In the genomic region with DNA sequence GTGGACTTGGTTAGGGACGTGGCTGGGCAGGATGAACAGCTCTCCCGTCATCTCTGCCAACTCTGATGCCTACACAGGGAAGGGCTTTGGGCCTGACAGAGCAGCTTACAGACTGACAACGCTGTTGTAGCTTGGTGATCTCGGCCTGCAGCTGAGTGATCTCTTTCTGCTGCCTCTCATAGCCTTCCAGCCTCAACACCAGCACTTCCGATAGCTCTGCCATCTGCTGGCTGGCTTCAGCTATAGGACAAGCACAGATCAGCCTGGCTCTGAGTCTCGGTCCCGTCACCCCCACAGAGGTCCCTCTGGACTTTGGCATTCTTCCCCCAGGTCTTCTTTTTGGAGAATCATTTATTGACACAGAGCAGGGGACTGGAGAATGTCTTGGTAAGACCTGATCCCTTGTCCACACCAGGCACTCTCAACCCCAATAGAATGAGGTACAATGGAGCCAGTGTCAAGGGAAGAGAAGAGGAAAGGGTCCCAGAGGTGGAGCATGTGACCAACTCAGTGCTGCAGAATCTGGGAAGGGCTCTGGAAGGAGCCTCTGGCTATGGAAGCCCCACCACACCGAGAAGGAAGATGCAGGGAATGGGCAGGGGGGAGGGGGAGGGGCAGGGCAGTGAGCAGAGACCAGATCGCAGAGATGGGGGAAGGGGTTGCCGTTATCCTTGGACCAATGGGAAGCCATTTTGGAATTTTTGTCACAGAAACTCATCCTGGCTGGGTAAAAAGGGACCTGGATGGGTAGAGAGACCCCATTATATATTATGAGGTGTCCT, we compare ENCODE assay signal across 9 mouse cellular contexts. TPM values are rescaled to one million over a fixed set of nuclear protein-coding genes. Genes with fewer than 3 reads are reported as not detected.
DNase-seq lines count a peak whose midpoint lies in the region; ATAC-seq and TF ChIP-seq lines count a peak whose summit lies in the region.
"Had no signal": no experiment of that assay in that cellular context is flagged by ENCODE, and none has a peak within 500 bp of the region (broad histone marks: within the 10 kb centered on the region; RNA-seq: fewer than 3 reads in every experiment).

No protein-coding gene starts in this region.

- peak; percentile 47 for TF ChIP-seq CTCF in liver, postnatal 0 days (IDR thresholded peaks at IDR 0.05; ENCODE audit: low read depth)

- H3K4me3 ChIP-seq in forebrain, embryonic 14.5 days (ENCODE audit: low read depth, low read length): no peak overlapping the region
- no peak overlapping the region for H3K4me3 ChIP-seq in forebrain, embryonic 11.5 days (ENCODE audit: low read depth, low read length)
- H3K4me3 ChIP-seq in liver, postnatal 0 days (ENCODE audit: low read depth, low read length): no peak overlapping the region
- no peak overlapping the region for H3K4me3 ChIP-seq in liver, embryonic 12.5 days

- DNase-seq in forebrain, embryonic 14.5 days (ENCODE audit: low spot score): peak; percentile 57
- no peak for DNase-seq in forebrain, embryonic 11.5 days (ENCODE audit: low spot score)
- DNase-seq in liver, postnatal 0 days: no peak
- peak; percentile 41 for DNase-seq in cerebellum, adult 9-10 months
- DNase-seq in kidney, postnatal 14 days: peak; percentile 53
- DNase-seq in urinary bladder, adult 2 months (ENCODE audit: low spot score): no peak

- H3K9me3 ChIP-seq in forebrain, embryonic 14.5 days (replicated peaks; ENCODE audit: control insufficient read depth, low read length): no peaks in the 10 kb centered on the region
- no peaks in the 10 kb centered on the region for H3K9me3 ChIP-seq in forebrain, embryonic 11.5 days (ENCODE audit: control insufficient read depth, low read length)
- no peaks in the 10 kb centered on the region for H3K9me3 ChIP-seq in liver, postnatal 0 days (ENCODE audit: low read length)
- no peaks in the 10 kb centered on the region for H3K9me3 ChIP-seq in liver, embryonic 12.5 days (replicated peaks)

- H3K4me2 ChIP-seq in forebrain, embryonic 14.5 days (ENCODE audit: low read length): no peak overlapping the region
- H3K4me2 ChIP-seq in forebrain, embryonic 11.5 days (ENCODE audit: low read depth, low read length, severe bottlenecking): no peak overlapping the region
- no peak overlapping the region for H3K4me2 ChIP-seq in liver, postnatal 0 days (ENCODE audit: low read depth, low read length)
- H3K4me2 ChIP-seq in liver, embryonic 12.5 days: no peak overlapping the region

- H3K9ac ChIP-seq in forebrain, embryonic 14.5 days (ENCODE audit: low read length): peak overlapping the region; percentile 51
- no peak overlapping the region for H3K9ac ChIP-seq in forebrain, embryonic 11.5 days (ENCODE audit: low read length)
- no peak overlapping the region for H3K9ac ChIP-seq in liver, postnatal 0 days (replicated peaks)
- no peak overlapping the region for H3K9ac ChIP-seq in liver, embryonic 12.5 days

- peaks cover 3% of the 10 kb centered on the region; the same call in 1 of the 2 replicates for H3K4me1 ChIP-seq in forebrain, embryonic 14.5 days (ENCODE audit: control insufficient read depth, insufficient read depth, low read length)
- H3K4me1 ChIP-seq in forebrain, embryonic 11.5 days (replicated peaks; ENCODE audit: control insufficient read depth, insufficient read depth, low read length): no peaks in the 10 kb centered on the region; the same call in 1 of the 2 replicates
- peaks cover 4% of the 10 kb centered on the region; the same call in 1 of the 2 replicates for H3K4me1 ChIP-seq in liver, postnatal 0 days (ENCODE audit: insufficient read depth)
- H3K4me1 ChIP-seq in liver, embryonic 12.5 days: peaks cover 20% of the 10 kb centered on the region

- H3K36me3 ChIP-seq in forebrain, embryonic 14.5 days (ENCODE audit: control insufficient read depth, insufficient read depth, low read length): peaks cover 21% of the 10 kb centered on the region
- no peaks in the 10 kb centered on the region; the same call in 1 of the 2 replicates for H3K36me3 ChIP-seq in forebrain, embryonic 11.5 days (ENCODE audit: control insufficient read depth, insufficient read depth, low read length)
- H3K36me3 ChIP-seq in liver, postnatal 0 days (replicated peaks; ENCODE audit: insufficient read depth, low read length): no peaks in the 10 kb centered on the region
- H3K36me3 ChIP-seq in liver, embryonic 12.5 days: no peaks in the 10 kb centered on the region

- no peak for TF ChIP-seq EP300 in liver, postnatal 0 days (IDR thresholded peaks at IDR 0.05; ENCODE audit: low read depth)

- no peaks in the 10 kb centered on the region for H3K27me3 ChIP-seq in forebrain, embryonic 14.5 days (replicated peaks; ENCODE audit: control insufficient read depth, insufficient read depth, low read length)
- H3K27me3 ChIP-seq in forebrain, embryonic 11.5 days (ENCODE audit: control insufficient read depth, insufficient read depth, low read length): peaks cover 4% of the 10 kb centered on the region; the same call in 1 of the 2 replicates
- H3K27me3 ChIP-seq in liver, postnatal 0 days (ENCODE audit: insufficient read depth, low read length): peaks cover 53% of the 10 kb centered on the region
- peaks cover 88% of the 10 kb centered on the region for H3K27me3 ChIP-seq in liver, embryonic 12.5 days (replicated peaks)

- ATAC-seq in forebrain, embryonic 14.5 days: no peak
- ATAC-seq in forebrain, embryonic 11.5 days (replicated peaks; ENCODE audit: low FRiP score): no peak
- no peak for ATAC-seq in liver, postnatal 0 days
- ATAC-seq in liver, embryonic 12.5 days: no peak
- no peak for ATAC-seq in monocyte, adult 5-6 weeks (replicated peaks; ENCODE audit: insufficient number of reproducible peaks, low FRiP score, low TSS enrichment, poor library complexity, severe bottlenecking)

- 40% methylated on average over 10 of the region's 10 CpGs for WGBS in forebrain, embryonic 14.5 days
- WGBS in forebrain, embryonic 11.5 days: 40% methylated on average over 10 of the region's 10 CpGs
- 33% methylated on average over 10 of the region's 10 CpGs for WGBS in liver, postnatal 0 days (ENCODE audit: insufficient replicate concordance)
- WGBS in liver, embryonic 12.5 days (ENCODE audit: insufficient replicate concordance): 27% methylated on average over 10 of the region's 10 CpGs

- no peak overlapping the region for H3K27ac ChIP-seq in forebrain, embryonic 14.5 days (ENCODE audit: low read depth, low read length)
- H3K27ac ChIP-seq in forebrain, embryonic 11.5 days (ENCODE audit: low read depth, low read length): no peak overlapping the region
- no peak overlapping the region for H3K27ac ChIP-seq in liver, postnatal 0 days (ENCODE audit: low read depth)
- H3K27ac ChIP-seq in liver, embryonic 12.5 days: no peak overlapping the region

RNA-seq across cellular contexts. Expression of gene Hap1, which starts 3.7 kb away (rescaled TPM):
- 55.1 and 81.9 TPM in 2 replicates for polyA plus RNA-seq in forebrain, embryonic 14.5 days (2014; fragmentation: Nextera tagmentation; extraction: Ambion mirVana)
- 39.0 and 46.1 TPM in 2 replicates for polyA plus RNA-seq in forebrain, embryonic 11.5 days (2014; fragmentation: Nextera tagmentation; extraction: Ambion mirVana)
- polyA plus RNA-seq in liver, postnatal 0 days (2015; fragmentation: Nextera tagmentation; extraction: Ambion mirVana): 0.78 and 0.81 TPM in 2 replicates
- polyA plus RNA-seq in liver, embryonic 12.5 days (2016; fragmentation: Nextera tagmentation; extraction: Ambion mirVana): 0.43 and 0.47 TPM in 2 replicates
- total RNA-seq in monocyte, adult 5-6 weeks (2017): 1.3 to 2.7 TPM in 2 of 3 replicates, not detected in the other
- 3.6 and 4.3 TPM in 2 replicates for polyA plus RNA-seq in urinary bladder, adult 2 months (2012; rRNA removed)

RNA-seq across cellular contexts. Expression of gene Gast, which starts 18.1 kb away (rescaled TPM):
- polyA plus RNA-seq in forebrain, embryonic 14.5 days (2014; fragmentation: Nextera tagmentation; extraction: Ambion mirVana): 0.43 and 0.93 TPM in 2 replicates
- polyA plus RNA-seq in forebrain, embryonic 11.5 days (2014; fragmentation: Nextera tagmentation; extraction: Ambion mirVana): 0.69 and 0.79 TPM in 2 replicates
- polyA plus RNA-seq in liver, postnatal 0 days (2015; fragmentation: Nextera tagmentation; extraction: Ambion mirVana): not detected in 2 replicates
- not detected in 2 replicates for polyA plus RNA-seq in liver, embryonic 12.5 days (2016; fragmentation: Nextera tagmentation; extraction: Ambion mirVana)
- total RNA-seq in monocyte, adult 5-6 weeks (2017): not detected in 3 replicates
- not detected in 2 replicates for polyA plus RNA-seq in urinary bladder, adult 2 months (2012; rRNA removed)
- polyA plus RNA-seq: heart, embryonic 14.5 days had no signal

RNA-seq across cellular contexts. Expression of gene Eif1, which starts 32.6 kb away (rescaled TPM):
- polyA plus RNA-seq in forebrain, embryonic 14.5 days (2014; fragmentation: Nextera tagmentation; extraction: Ambion mirVana): 1,289 and 1,493 TPM in 2 replicates
- 1,675 and 1,791 TPM in 2 replicates for polyA plus RNA-seq in forebrain, embryonic 11.5 days (2014; fragmentation: Nextera tagmentation; extraction: Ambion mirVana)
- polyA plus RNA-seq in liver, postnatal 0 days (2015; fragmentation: Nextera tagmentation; extraction: Ambion mirVana): 1,752 and 1,956 TPM in 2 replicates
- 1,823 and 1,858 TPM in 2 replicates for polyA plus RNA-seq in liver, embryonic 12.5 days (2016; fragmentation: Nextera tagmentation; extraction: Ambion mirVana)
- 374 to 712 TPM (median 492 TPM) in 3 replicates for total RNA-seq in monocyte, adult 5-6 weeks (2017)
- 510 and 627 TPM in 2 replicates for polyA plus RNA-seq in urinary bladder, adult 2 months (2012; rRNA removed)

RNA-seq across cellular contexts. Expression of gene Jup, which starts 45.3 kb away (rescaled TPM):
- 33.3 and 50.8 TPM in 2 replicates for polyA plus RNA-seq in forebrain, embryonic 14.5 days (2014; fragmentation: Nextera tagmentation; extraction: Ambion mirVana)
- polyA plus RNA-seq in forebrain, embryonic 11.5 days (2014; fragmentation: Nextera tagmentation; extraction: Ambion mirVana): 33.3 and 35.5 TPM in 2 replicates
- polyA plus RNA-seq in liver, postnatal 0 days (2015; fragmentation: Nextera tagmentation; extraction: Ambion mirVana): 17.5 and 18.9 TPM in 2 replicates
- polyA plus RNA-seq in liver, embryonic 12.5 days (2016; fragmentation: Nextera tagmentation; extraction: Ambion mirVana): 23.9 and 24.3 TPM in 2 replicates
- total RNA-seq in monocyte, adult 5-6 weeks (2017): 14.7 to 28.8 TPM (median 21.2 TPM) in 3 replicates
- 92.4 and 119 TPM in 2 replicates for polyA plus RNA-seq in urinary bladder, adult 2 months (2012; rRNA removed)

Comparison
In these comparisons a context has a peak if more than half of its experiments do, and no peak if none do; other contexts are left out.
1. DNase-seq: peak in forebrain, embryonic 14.5 days (single experiment), cerebellum, adult 9-10 months (single experiment) and kidney, postnatal 14 days (single experiment); none in forebrain, embryonic 11.5 days (single experiment), liver, postnatal 0 days (single experiment) and urinary bladder, adult 2 months (single experiment).